Mouse (Mus musculus) left cerebral cortex, postnatal 25 days (tissue): ENCODE results near the gene Krtap1-3. TPM values are rescaled to one million over a fixed set of nuclear protein-coding genes. Genes with fewer than 3 reads are reported as not detected.

ENCODE experiments used
- DNase-seq, 2 experiments: peaks; one replicate each; pipeline ENCODE4 v3.0.0; 2022; ENCODE audit warnings: low spot score in 2 of 2, mixed read lengths in 1 of 2
- intact Hi-C: fragments of 180-260 bp; cut with DNase I; formaldehyde crosslinking; loops from one replicate; pipeline ENCODE4 v1.15.1; 2025
- total RNA-seq, 2 experiments: library from RNA; stranded (reverse); gene quantifications; 2 replicates each; pipeline ENCODE4 v1.2.3; 2021

Krtap1-3 gene
- total RNA-seq, 2 experiments from 2014 or later, result not detected

- DNase-seq, result no peak
- intact Hi-C loops, result no loop called here
These were observed 24.6 kb downstream of the Krtap1-3 start, which contains the start of gene Krtap3-1 for GRCm38 (mm10) chr11:99566530-99566929. TSS of gene Krtap3-1 (minus strand) at chr11:99566630.

GRCm38 (mm10) chr11:99562580-99562979 lies 28.6 kb downstream of the Krtap1-3 start:
- intact Hi-C loops, result no loop called here
- DNase-seq, result no peak

- no peak for DNase-seq
- intact Hi-C loops, result loop anchor here (5.0 kb wide), 1 partner anchor 73 kb away; no protein-coding TSS in a partner anchor
These were observed 31.8 kb downstream of the Krtap1-3 start, which contains the start of gene Gm11939 for GRCm38 (mm10) chr11:99559366-99559765. TSS of gene Gm11939 (minus strand) at chr11:99559466.

GRCm38 (mm10) chr11:99557976-99558745 lies 33.0 kb downstream of the Krtap1-3 start:
- intact Hi-C loops, result loop anchor here (5.0 kb wide), 1 partner anchor 74 kb away; no protein-coding TSS in a partner anchor
- DNase-seq, result peak in 1 of 2 experiments; percentile 42

- intact Hi-C loops, result loop anchor here (5.0 kb wide), 1 partner anchor 76 kb away; no protein-coding TSS in a partner anchor
- DNase-seq, result no peak
These were observed 34.4 kb downstream of the Krtap1-3 start, which contains the start of gene Krtap3-2 for GRCm38 (mm10) chr11:99556753-99557152. TSS of gene Krtap3-2 (minus strand) at chr11:99556853.

GRCm38 (mm10) chr11:99556195-99556594 lies 34.9 kb downstream of the Krtap1-3 start:
- intact Hi-C loops, result loop anchor here (5.0 kb wide), 1 partner anchor 76 kb away; no protein-coding TSS in a partner anchor
- no peak for DNase-seq

GRCm38 (mm10) chr11:99550765-99551164 lies 40.4 kb downstream of the Krtap1-3 start, which contains the start of gene Krtap3-3:
TSS of gene Krtap3-3 (minus strand) at chr11:99550865.
- DNase-seq, result no peak
- intact Hi-C loops, result no loop called here

GRCm38 (mm10) chr11:99547892-99548291 lies 43.2 kb downstream of the Krtap1-3 start:
- no peak for DNase-seq
- intact Hi-C loops, result no loop called here

Other genes with a start within 250 kb of the Krtap1-3 start
- gene Krt27, start 240.2 kb downstream of the Krtap1-3 start, total RNA-seq, result not detected
- gene Krt28, start 216.4 kb downstream of the Krtap1-3 start, total RNA-seq, result under 1 TPM in 1 of 2 experiments, not detected in 1; 0.34 TPM
- 10 to 100 TPM; 10.6 to 11.7 TPM for gene Krt10, start 202.0 kb downstream of the Krtap1-3 start, total RNA-seq
- gene Krt12, start 169.1 kb downstream of the Krtap1-3 start, total RNA-seq, result 10 to 100 TPM; 10.3 TPM
- not detected for gene Krt20, start 153.2 kb downstream of the Krtap1-3 start, total RNA-seq
- gene Krt23, start 98.2 kb downstream of the Krtap1-3 start, total RNA-seq, result not detected
- gene Krt39, start 70.0 kb downstream of the Krtap1-3 start, total RNA-seq, result not detected
- gene Krt40, start 48.2 kb downstream of the Krtap1-3 start, total RNA-seq, result not detected
- not detected for gene Krtap3-3, start 40.5 kb downstream of the Krtap1-3 start, total RNA-seq
- gene Krtap3-2, start 34.5 kb downstream of the Krtap1-3 start, total RNA-seq, result not detected
- gene Gm11939, start 31.9 kb downstream of the Krtap1-3 start, total RNA-seq, result not detected
- not detected for gene Krtap3-1, start 24.7 kb downstream of the Krtap1-3 start, total RNA-seq
- gene Krtap1-5, start 10.3 kb downstream of the Krtap1-3 start, total RNA-seq, result not detected
- gene Krtap1-4, start 7.7 kb downstream of the Krtap1-3 start, total RNA-seq, result not detected
- not detected for gene Krtap9-3, start 6.8 kb upstream of the Krtap1-3 start, total RNA-seq
- gene Gm11938, start 12.0 kb upstream of the Krtap1-3 start, total RNA-seq, result not detected
- not detected for gene Gm11937, start 18.9 kb upstream of the Krtap1-3 start, total RNA-seq
- gene Krtap2-4, start 23.5 kb upstream of the Krtap1-3 start, total RNA-seq, result not detected
- not detected for gene Gm11562, start 29.1 kb upstream of the Krtap1-3 start, total RNA-seq
- gene Krtap4-1, start 36.9 kb upstream of the Krtap1-3 start, total RNA-seq, result not detected
- gene Krtap4-2, start 43.7 kb upstream of the Krtap1-3 start, total RNA-seq, result not detected
- not detected for gene Krtap4-7, start 52.8 kb upstream of the Krtap1-3 start, total RNA-seq
- not detected for gene Gm11555, start 58.9 kb upstream of the Krtap1-3 start, total RNA-seq
- gene Gm11563, start 67.6 kb upstream of the Krtap1-3 start, total RNA-seq, result not detected
- not detected for gene Krtap4-6, start 74.6 kb upstream of the Krtap1-3 start, total RNA-seq
- gene Gm14190, start 99.4 kb upstream of the Krtap1-3 start, total RNA-seq, result not detected
- gene Gm14180, start 143.0 kb upstream of the Krtap1-3 start, total RNA-seq, result not detected
- gene Gm11595, start 181.6 kb upstream of the Krtap1-3 start, total RNA-seq, result not detected
- gene Krtap4-8, start 189.4 kb upstream of the Krtap1-3 start, total RNA-seq, result not detected
- not detected for gene Krtap4-9, start 193.9 kb upstream of the Krtap1-3 start, total RNA-seq
- gene Gm11596, start 202.1 kb upstream of the Krtap1-3 start, total RNA-seq, result not detected
- gene Gm11569, start 207.6 kb upstream of the Krtap1-3 start, total RNA-seq, result not detected
- gene Gm11554, start 213.1 kb upstream of the Krtap1-3 start, total RNA-seq, result not detected
- not detected for gene Krtap4-13, start 218.6 kb upstream of the Krtap1-3 start, total RNA-seq
- gene Gm11564, start 224.3 kb upstream of the Krtap1-3 start, total RNA-seq, result not detected
- not detected for gene 2300003K06Rik, start 246.7 kb upstream of the Krtap1-3 start, total RNA-seq